Mouse (Mus musculus): ENCODE results near the gene 4930447C04Rik.

DNA sequence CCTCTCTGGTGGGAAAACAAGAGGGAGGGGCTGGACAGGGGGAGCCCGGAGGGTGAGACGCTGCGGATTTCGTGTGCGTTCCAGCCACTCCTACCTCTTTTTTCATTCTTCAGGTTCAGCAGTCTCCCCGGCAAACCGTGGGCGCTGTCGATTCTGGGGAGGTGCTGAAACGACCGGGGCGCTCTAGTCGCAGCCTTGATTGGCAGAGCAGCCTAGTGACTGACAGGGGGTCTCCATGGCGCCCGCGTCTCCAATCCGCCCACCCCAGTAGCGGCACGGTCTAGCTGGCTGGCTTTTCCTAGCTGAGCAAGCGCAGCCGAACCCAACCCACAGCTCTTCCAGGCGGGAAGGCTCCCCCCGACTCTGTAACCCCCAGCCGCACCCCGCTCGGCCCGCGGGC lies 958 bp downstream of the 4930447C04Rik start, which contains the start of gene Six6:
- TF ChIP-seq CTCF (IDR thresholded peaks at IDR 0.05) (no peak), EP300 (IDR thresholded peaks at IDR 0.05) (no peak)
